Mouse (Mus musculus): ENCODE data around the gene Peak1.

DNA sequence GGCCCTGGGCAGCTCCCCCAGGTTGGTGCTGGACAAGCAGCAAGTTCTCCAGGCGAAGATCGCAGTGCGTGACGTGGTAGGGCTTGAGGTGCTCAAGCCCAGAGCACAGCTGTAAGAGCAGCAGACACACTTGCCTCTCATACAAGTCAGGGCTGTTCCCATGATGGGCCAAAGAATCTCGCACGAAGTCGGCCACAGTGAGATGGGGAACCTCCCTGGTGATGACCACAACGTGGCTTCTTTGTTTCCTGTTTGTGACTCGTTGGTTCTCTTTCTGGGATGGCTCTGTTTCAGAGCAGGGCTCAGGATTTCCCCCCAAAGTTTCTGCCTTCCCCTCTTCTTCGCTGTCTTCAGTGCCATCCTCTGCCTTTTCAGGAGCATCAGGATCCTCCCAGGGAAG, 210.8 kb downstream of the Peak1 start:
- TF ChIP-seq CTCF (IDR thresholded peaks at IDR 0.05), result no peak
- no peak for TF ChIP-seq POLR2A (IDR thresholded peaks at IDR 0.05; ENCODE audit: insufficient read depth, low read depth, low read length)
